Mouse (Mus musculus) urinary bladder, postnatal 36 days (tissue): ENCODE measurements around the gene Noto.

Experiments used
- DNase-seq, 2 experiments: peaks; one replicate each; pipeline ENCODE4 v3.0.0; 2022; ENCODE audit warnings: low spot score in 2 of 2, mixed read lengths in 1 of 2

Gene Noto

DNA sequence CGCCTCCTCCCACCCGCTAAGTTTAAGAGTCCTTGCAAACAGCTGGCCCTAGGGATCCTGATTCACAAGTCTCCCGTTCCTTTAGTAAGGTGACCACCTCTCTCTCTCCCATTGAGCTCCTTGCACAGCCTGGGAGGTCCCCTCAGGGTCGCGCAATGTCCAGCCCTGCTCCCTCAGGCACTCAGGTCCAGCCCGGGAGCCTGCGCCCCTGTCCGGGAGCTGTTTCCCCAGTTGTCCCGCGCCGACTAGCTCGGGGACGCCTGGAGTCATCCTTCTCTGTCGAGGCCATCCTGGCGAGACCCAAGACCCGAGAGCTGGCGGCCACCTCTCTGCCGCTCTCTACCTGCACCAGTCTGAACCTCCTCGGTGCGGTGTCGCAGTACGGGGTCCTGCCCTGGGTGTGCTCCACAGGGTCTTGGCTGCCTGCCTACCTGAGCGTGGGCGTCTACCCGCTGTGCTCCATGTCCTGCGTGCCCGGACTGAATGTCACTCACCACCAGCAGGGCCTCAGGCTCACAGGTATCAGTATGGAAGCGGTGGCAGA lies at the start of gene Noto:
Noto (plus strand) TSS at position 51 of the 544 bp plus-strand sequence.
- no peak for DNase-seq

- DNase-seq = no peak
Observed at GRCm38 (mm10) chr6:85373951-85374733, 49.5 kb upstream of the Noto start, which contains the start of gene Rab11fip5. TSS of gene Rab11fip5 (minus strand) at chr6:85374634.

GRCm38 (mm10) chr6:85374734-85375114 lies 49.0 kb upstream of the Noto start:
- DNase-seq = peak; percentile 95 to 96

DNA sequence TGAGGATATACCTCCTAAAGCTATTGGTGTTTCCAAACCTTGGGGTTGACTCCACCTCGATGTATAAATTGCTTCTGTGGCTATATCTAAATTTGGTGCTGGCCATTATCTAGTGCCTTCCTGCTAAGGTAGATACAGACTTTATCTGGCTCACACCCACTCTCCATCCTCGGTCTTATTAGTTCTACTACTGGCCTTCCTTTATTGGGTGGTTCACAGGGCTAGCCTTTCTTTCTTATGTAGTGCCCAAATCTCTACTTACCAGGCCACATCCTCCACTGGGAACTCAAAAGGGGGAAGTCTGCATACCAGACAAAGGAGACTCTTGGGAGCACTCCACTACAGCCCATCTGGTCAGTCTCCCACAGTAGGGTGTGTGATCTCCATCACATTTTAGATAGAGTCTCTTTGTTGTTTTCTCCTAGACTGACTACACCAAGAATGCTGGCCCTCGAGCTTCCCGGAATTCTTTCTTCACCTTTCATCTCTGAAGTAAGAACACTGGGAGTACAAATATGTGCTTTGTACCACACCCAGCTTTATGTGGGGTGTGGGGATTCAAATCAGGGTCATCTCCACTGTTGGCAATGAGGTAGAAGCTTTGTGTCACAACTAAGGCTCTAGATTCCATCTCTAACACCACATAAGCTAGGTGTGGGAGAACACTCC lies 46.5 kb upstream of the Noto start:
- DNase-seq = no peak

- DNase-seq = no peak
Observed at GRCm38 (mm10) chr6:85377876-85378275, 45.8 kb upstream of the Noto start.

- DNase-seq = no peak
Observed at GRCm38 (mm10) chr6:85378629-85379028, 45.1 kb upstream of the Noto start.

DNA sequence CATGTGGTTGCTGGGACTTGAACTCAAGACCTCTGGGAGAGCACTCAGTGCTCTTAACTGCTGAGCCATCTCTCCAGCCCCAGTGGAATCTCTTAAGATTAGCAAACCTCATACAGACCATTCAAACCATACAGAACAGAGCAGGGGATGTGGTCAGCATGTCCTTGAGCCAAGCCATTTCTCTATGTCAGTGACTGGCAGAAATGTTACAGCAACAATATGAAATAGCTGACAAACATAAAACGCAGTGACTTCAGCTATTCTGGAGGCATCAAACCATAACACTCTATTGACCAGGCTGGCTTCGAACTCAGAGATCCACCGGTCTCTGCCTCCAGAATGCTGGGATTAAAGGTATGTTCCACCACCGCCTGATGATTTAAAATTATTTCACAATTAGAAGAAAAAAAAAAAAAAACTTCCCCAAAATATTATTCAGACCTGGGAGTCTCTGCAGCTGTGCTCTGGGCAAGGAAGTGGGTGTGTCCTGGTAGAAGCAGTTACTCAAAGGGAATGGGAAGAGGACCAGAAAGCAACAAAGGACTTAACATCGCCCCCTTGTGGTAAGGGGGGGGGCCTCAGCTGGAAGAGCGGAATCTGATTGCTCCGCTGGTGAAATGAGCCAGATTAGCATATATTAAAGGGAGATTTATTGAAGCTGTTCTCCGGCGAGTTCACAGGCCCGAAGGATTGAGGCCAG lies 43.3 kb upstream of the Noto start:
- peak; percentile 72 to 84 for DNase-seq

DNA sequence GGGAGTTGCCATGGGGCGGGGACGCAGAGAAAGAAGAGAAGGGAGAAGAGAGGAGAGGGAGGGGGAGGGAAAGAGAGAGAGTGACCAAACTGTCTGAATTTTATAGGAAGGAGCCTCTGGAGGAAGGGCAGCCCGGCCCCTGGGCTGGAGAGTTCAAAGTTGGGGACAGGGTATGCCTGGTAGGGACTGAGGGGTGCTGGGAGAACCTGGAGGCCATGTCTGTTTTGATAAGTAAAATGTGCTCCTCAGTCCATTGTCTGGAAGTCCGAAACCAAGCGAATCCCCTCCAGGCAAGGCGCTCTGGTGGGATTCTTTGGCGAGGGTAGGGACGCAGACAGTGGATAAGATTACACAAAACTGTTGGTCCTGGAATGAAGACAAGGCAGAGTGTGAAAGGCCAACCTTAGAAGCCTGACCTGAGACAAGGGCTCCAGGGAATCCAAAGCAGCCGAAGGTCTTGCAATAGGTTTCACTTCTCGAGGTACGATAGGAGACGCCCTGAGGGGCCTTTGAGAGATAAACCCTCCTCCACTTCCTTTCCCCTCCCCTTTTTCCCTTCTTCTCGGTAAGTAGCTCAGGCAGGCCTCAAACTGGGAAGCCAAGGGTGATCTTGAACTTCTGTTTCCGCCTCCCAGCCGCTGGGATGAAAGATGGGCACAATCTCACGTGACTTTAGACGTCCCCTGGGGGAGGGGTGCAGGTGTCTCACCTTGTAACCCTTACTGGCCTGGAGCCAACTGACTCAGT lies 42.6 kb upstream of the Noto start:
- DNase-seq = no peak

- DNase-seq = no peak
Observed at GRCm38 (mm10) chr6:85381648-85382020, 42.1 kb upstream of the Noto start.

- DNase-seq = no peak
Observed at GRCm38 (mm10) chr6:85382791-85383190, 40.9 kb upstream of the Noto start.

DNA sequence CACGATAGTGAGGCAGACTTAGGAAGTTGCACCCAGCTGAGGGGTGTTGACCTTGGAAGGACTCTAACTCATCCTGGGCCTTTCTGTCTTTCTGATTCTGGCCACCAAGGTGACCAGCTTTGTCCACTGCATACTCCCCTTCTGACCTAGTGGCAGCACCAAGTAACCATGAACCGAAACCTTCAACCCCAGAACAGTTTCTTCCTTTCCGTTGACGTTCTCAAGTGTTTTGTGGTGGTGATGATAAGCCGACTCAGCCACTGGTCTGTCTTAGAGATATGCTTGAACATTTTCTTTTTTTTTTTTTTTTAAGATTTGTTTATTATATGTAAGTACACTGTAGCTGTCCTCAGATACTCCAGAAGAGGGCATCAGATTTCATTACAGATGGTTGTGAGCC lies 35.1 kb upstream of the Noto start:
- no peak for DNase-seq

- DNase-seq = peak; percentile 60 to 74
Observed at GRCm38 (mm10) chr6:85391803-85392202, 31.9 kb upstream of the Noto start.

GRCm38 (mm10) chr6:85395360-85395759 lies 28.3 kb upstream of the Noto start:
- no peak for DNase-seq

GRCm38 (mm10) chr6:85397165-85397564 lies 26.5 kb upstream of the Noto start:
- DNase-seq = peak; percentile 26 to 47

DNA sequence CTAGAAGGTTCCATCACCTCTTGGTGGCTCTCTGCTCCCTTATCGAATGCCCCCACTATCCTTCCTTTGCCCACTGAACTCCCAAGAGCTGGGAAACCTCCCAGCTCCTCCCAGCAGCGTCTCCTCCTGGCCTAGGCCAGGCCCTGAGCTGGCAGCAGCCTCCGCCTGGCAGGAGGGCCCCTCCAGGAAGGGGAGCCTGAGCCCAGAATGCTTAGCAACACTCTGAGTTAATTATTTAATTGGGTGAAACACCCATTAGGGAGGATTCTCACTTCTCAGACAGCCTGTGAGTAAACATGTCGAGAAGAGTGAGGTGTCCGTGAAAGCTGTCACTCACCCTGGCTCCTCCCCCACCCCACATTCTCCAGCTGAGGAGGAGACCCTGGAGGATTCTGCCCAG lies 24.0 kb upstream of the Noto start:
- no peak for DNase-seq

GRCm38 (mm10) chr6:85402613-85403012 lies 21.1 kb upstream of the Noto start:
- DNase-seq = no peak

DNA sequence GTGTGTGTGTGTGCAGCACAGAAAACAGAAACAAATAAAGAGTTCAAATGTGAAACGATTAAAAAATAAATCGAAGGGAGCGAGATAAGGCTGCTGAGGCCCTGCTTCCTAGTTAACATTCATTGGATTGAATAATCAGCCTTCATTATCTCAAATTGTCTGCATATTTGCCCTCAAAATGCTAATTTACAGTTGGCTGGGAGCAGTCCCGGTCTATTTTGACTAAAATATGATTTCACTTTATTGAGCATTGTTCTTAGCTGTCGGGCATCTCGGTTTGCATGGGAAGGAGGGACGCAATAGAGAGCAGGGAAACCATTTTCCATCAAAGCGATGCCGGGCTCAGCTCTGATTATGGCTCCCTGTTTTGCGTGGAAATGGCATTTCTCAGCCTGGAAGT lies 20.6 kb upstream of the Noto start:
- no peak for DNase-seq

DNA sequence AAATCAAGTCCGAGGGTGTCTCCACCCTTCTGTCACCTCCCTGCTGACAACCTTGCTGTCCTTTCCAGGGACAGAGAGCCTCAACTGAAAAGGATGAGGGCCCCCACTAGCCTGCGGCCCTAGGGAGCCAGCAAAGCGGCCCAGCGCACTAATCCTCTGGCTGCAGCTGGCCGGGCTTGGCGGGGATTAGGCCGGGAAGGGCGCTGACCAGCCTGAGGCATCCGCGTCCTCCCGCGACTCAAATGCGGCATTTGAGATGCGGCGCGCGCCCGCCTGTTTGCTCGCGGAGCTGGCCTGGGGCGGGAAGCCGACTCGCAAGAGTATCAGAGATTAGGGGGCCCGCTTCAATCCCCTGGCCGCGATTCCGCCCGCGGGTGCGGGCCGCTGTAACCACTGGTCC lies 14.7 kb upstream of the Noto start:
- no peak for DNase-seq

DNA sequence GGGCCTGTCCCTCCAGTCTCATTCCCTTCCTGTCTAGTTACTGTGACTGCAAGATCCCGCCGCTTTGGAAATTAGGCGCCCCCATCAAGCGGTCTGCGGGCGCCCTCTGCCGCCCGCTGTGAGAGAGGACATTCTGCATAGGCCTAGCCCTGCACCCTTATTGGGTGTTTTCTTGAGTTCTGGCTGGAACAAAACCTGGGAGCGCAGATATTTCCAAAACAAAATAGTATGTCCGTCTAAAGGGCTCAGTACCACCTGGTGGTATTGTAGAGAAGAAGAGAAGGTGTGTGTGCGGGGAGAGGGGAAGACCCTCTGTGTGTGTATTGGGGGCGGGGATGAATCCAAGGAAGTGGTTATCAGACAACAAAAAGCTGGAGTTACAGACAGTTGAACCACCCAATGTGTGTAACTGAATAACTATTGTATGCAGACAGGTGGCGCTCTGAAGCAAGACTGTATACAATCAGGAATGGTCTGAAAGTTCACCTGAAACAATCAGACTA lies 12.9 kb upstream of the Noto start:
- DNase-seq = peak; percentile 33 to 49

DNA sequence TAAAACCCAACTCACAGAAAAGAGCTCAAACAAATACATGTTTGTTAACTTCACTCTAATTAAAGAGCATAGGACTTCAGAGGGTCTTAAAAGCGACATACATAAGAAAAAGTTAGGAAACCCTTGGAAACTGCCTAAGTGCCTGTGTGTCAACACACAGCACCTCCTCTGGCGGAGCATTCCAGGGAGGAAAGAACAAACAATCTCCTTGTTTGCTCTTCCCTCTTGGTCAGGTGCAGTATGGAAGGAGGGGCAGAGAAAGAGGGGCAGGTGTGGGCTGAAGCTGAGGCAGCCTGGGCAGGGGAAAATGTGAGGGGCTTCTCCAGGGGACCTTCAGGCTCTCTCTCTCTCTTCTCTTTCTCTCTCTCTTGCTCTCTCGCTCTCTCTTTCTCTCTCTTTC lies 7.9 kb upstream of the Noto start:
- no peak for DNase-seq

DNA sequence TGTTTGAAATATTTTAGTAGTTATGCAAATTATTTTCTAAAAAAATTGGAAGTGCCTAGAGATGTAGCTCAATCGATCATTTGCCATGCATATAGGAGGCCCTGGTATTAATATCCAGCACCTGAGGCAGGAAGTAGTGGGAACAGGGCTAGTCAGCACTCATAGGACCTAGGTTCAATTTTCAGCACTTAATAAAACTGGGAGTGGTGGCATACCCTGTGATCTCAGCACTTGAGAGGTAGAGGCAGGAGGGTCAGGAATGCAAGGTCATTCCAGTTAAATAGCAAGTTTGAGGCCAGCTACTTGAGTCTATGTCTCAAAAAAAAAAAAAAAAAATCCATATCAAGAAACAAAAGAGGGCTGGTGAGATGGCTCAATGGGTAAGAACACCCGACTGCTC lies 4.5 kb upstream of the Noto start:
- no peak for DNase-seq
